Mouse (Mus musculus) C3H10T1/2 (cell line): ENCODE measurements around the gene Asb7. TPM values are rescaled to one million over a fixed set of nuclear protein-coding genes. Genes with fewer than 3 reads are reported as not detected.

Experiments used
- polyA plus RNA-seq, 2 experiments: library from polyadenylated mRNA; unstranded; fragments of >200 nt; fragmentation: generic; extraction: Trizol; gene quantifications; one replicate each; pipeline ENCODE4 v1.2.1; 2012; ENCODE audit warnings: missing spikeins in 2 of 2

The Asb7 gene
- 1 to 10 TPM in 1 of 2 experiments, under 1 TPM in 1; 0.43 to 3.7 TPM for polyA plus RNA-seq

DNA sequence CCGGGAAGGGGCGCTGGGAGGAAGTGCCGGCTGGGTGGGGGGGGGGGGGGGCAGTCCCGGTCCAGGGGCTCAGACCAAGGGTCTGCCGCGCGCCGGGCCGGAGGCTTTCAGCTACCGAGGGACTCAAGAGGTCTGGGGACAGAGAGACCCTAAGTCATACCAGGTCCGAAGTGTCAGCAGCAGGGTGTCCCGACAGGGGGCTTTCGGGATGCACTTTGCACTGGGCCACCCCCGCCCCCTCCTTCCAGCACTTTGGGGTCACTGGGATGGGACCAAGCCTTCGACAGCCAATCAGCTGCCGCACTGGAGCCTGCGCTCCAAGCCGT lies at the start of gene Asb7:
Asb7 (minus strand) TSS at position 303 of the 326 bp plus-strand sequence.

GRCm38 (mm10) chr7:66689620-66690360 lies 394 bp upstream of the Asb7 start, which contains the start of gene Lins1:
Gene Lins1, plus strand, starts transcription at chr7:66689889.

Other genes with a start within 250 kb of the Asb7 start
- 1 to 10 TPM; 1.2 to 4.5 TPM for gene Lins1, start 293 bp upstream of the Asb7 start, polyA plus RNA-seq
- gene Cers3, start 53.9 kb upstream of the Asb7 start, polyA plus RNA-seq = under 1 TPM; 0.01 to 0.05 TPM
- under 1 TPM; 0.01 to 0.20 TPM for gene Adamts17, start 150.1 kb upstream of the Asb7 start, polyA plus RNA-seq